In the genomic region with DNA sequence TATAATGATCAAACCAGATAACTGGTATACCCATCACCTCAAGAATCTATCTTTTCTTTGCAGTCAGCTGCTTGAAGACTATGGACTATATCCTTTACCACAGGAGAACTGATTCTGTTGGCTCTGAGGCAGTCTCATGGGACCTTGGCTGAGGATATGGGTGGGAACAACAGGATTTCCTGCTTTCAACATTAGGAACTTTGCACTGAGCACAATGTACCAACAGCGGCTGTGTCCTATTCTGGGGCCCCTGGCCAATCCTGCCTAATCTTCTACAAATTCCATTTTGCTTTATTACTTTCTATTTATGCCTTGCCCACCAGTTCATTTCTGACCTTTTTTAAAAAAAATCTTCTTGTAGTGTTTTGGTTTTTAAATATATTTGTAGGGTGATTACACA, we compare ENCODE assay signal across 11 mouse cellular contexts. TPM values are rescaled to one million over a fixed set of nuclear protein-coding genes. Genes with fewer than 3 reads are reported as not detected.
A peak's percentile ranks its signal among the peaks of the same experiment; 100 is the strongest.
DNase-seq lines count a peak whose midpoint lies in the region; ATAC-seq and TF ChIP-seq lines count a peak whose summit lies in the region.
"Had no signal": no experiment of that assay in that cellular context is flagged by ENCODE, and none has a peak within 500 bp of the region (broad histone marks: within the 10 kb centered on the region; RNA-seq: fewer than 3 reads in every experiment).

No protein-coding gene starts in this region.

- H3K27me3 ChIP-seq in stomach, embryonic 15.5 days (replicated peaks): no peaks in the 10 kb centered on the region
- no peaks in the 10 kb centered on the region for H3K27me3 ChIP-seq in stomach, postnatal 0 days (ENCODE audit: control insufficient read depth, insufficient read depth, low read length)
- no peaks in the 10 kb centered on the region for H3K27me3 ChIP-seq in hindbrain, embryonic 11.5 days (ENCODE audit: control insufficient read depth, insufficient read depth, low read length)
- no peaks in the 10 kb centered on the region for H3K27me3 ChIP-seq in midbrain, embryonic 10.5 days (ENCODE audit: low read depth, poor library complexity, severe bottlenecking)
- H3K27me3 ChIP-seq: midbrain, embryonic 13.5 days had no signal

- H3K36me3 ChIP-seq in stomach, embryonic 15.5 days: no peaks in the 10 kb centered on the region
- H3K36me3 ChIP-seq in stomach, postnatal 0 days (ENCODE audit: control insufficient read depth, insufficient read depth, low read length): no peaks in the 10 kb centered on the region
- H3K36me3 ChIP-seq in hindbrain, embryonic 11.5 days (ENCODE audit: control insufficient read depth, insufficient read depth, low read length): no peaks in the 10 kb centered on the region
- no peaks in the 10 kb centered on the region for H3K36me3 ChIP-seq in midbrain, embryonic 10.5 days
- H3K36me3 ChIP-seq: midbrain, embryonic 13.5 days had no signal

- no peak for DNase-seq in stomach, postnatal 0 days (ENCODE audit: low spot score)
- DNase-seq in heart, postnatal 25 days (ENCODE audit: low spot score): peak; percentile 73
- peak; percentile 69 to 86 for DNase-seq in kidney, postnatal 36 days
- no peak for DNase-seq in hindbrain, embryonic 11.5 days (ENCODE audit: low spot score)
- DNase-seq in adipocyte (ENCODE audit: low spot score): no peak
- no peak for DNase-seq in midbrain, embryonic 10.5 days (ENCODE audit: low spot score)
- DNase-seq: cerebellum, adult 18-20 months; thymus, postnatal 4 days had no signal

- intact Hi-C loops in heart, postnatal 25 days (cut with DNase I): no loop called here

- H3K9me3 ChIP-seq in stomach, embryonic 15.5 days: no peaks in the 10 kb centered on the region
- no peaks in the 10 kb centered on the region for H3K9me3 ChIP-seq in stomach, postnatal 0 days (ENCODE audit: control insufficient read depth, low read length)
- H3K9me3 ChIP-seq in hindbrain, embryonic 11.5 days (ENCODE audit: control insufficient read depth, low read length): no peaks in the 10 kb centered on the region
- no peaks in the 10 kb centered on the region for H3K9me3 ChIP-seq in midbrain, embryonic 10.5 days (replicated peaks)
- H3K9me3 ChIP-seq: midbrain, embryonic 13.5 days had no signal

- TF ChIP-seq EP300 in stomach, postnatal 0 days (optimal IDR thresholded peaks at IDR 0.05): no peak

- no peak overlapping the region for H3K4me2 ChIP-seq in stomach, embryonic 15.5 days
- no peak overlapping the region for H3K4me2 ChIP-seq in stomach, postnatal 0 days (replicated peaks; ENCODE audit: low read depth)
- H3K4me2 ChIP-seq in hindbrain, embryonic 11.5 days (replicated peaks; ENCODE audit: low read depth, low read length): no peak overlapping the region
- H3K4me2 ChIP-seq: midbrain, embryonic 13.5 days had no signal

- ATAC-seq in stomach, embryonic 15.5 days (ENCODE audit: insufficient read depth, low FRiP score, low read depth): no peak
- no peak for ATAC-seq in stomach, postnatal 0 days (ENCODE audit: low FRiP score, low TSS enrichment)
- ATAC-seq in hindbrain, embryonic 11.5 days (ENCODE audit: low FRiP score): no peak
- no peak for ATAC-seq in erythroblast, adult 5-6 weeks (replicated peaks; ENCODE audit: low FRiP score, poor library complexity, severe bottlenecking)
- ATAC-seq: midbrain, embryonic 13.5 days had no signal

- H3K4me1 ChIP-seq in stomach, embryonic 15.5 days: no peaks in the 10 kb centered on the region
- H3K4me1 ChIP-seq in stomach, postnatal 0 days (replicated peaks; ENCODE audit: control insufficient read depth, insufficient read depth): no peaks in the 10 kb centered on the region
- no peaks in the 10 kb centered on the region for H3K4me1 ChIP-seq in hindbrain, embryonic 11.5 days (replicated peaks; ENCODE audit: control insufficient read depth, insufficient read depth, low read length)
- no peaks in the 10 kb centered on the region for H3K4me1 ChIP-seq in midbrain, embryonic 10.5 days
- H3K4me1 ChIP-seq: midbrain, embryonic 13.5 days had no signal

- no peak overlapping the region for H3K9ac ChIP-seq in stomach, embryonic 15.5 days
- no peak overlapping the region for H3K9ac ChIP-seq in stomach, postnatal 0 days (ENCODE audit: low read length)
- H3K9ac ChIP-seq in hindbrain, embryonic 11.5 days (ENCODE audit: low read depth, low read length): no peak overlapping the region
- H3K9ac ChIP-seq: midbrain, embryonic 13.5 days had no signal

- TF ChIP-seq CTCF in stomach, postnatal 0 days (IDR thresholded peaks at IDR 0.05; ENCODE audit: low read depth): no peak

- no peak overlapping the region for H3K4me3 ChIP-seq in stomach, embryonic 15.5 days (replicated peaks)
- no peak overlapping the region for H3K4me3 ChIP-seq in stomach, postnatal 0 days (ENCODE audit: low read depth, low read length)
- H3K4me3 ChIP-seq in hindbrain, embryonic 11.5 days (ENCODE audit: low read depth, low read length): no peak overlapping the region
- no peak overlapping the region for H3K4me3 ChIP-seq in midbrain, embryonic 10.5 days
- H3K4me3 ChIP-seq: midbrain, embryonic 13.5 days had no signal

- WGBS in stomach, embryonic 15.5 days: 76% methylated on average over 1 of the region's 1 CpGs
- WGBS in stomach, postnatal 0 days: 69% methylated on average over 1 of the region's 1 CpGs
- WGBS in hindbrain, embryonic 11.5 days: 90% methylated on average over 1 of the region's 1 CpGs
- WGBS in midbrain, embryonic 10.5 days: 95% methylated on average over 1 of the region's 1 CpGs

- peak overlapping the region; percentile 16; the same call in 1 of the 2 replicates for H3K27ac ChIP-seq in stomach, embryonic 15.5 days
- no peak overlapping the region for H3K27ac ChIP-seq in stomach, postnatal 0 days (replicated peaks)
- H3K27ac ChIP-seq in hindbrain, embryonic 11.5 days (ENCODE audit: low read depth, low read length): no peak overlapping the region
- H3K27ac ChIP-seq in midbrain, embryonic 10.5 days (replicated peaks): no peak overlapping the region
- H3K27ac ChIP-seq: midbrain, embryonic 13.5 days had no signal

RNA-seq across cellular contexts. Expression of a gene that starts 21.0 kb away (rescaled TPM):
- 23.8 and 26.6 TPM in 2 replicates for polyA plus RNA-seq in stomach, embryonic 15.5 days (2015; fragmentation: Nextera tagmentation; extraction: Ambion mirVana)
- polyA plus RNA-seq in stomach, postnatal 0 days (2015; fragmentation: Nextera tagmentation; extraction: Ambion mirVana): 17.1 and 20.3 TPM in 2 replicates
- total RNA-seq in heart, postnatal 25 days (2021): 10 to 100 TPM; 23.3 to 28.2 TPM
- 22.6 and 24.5 TPM in 2 replicates for polyA plus RNA-seq in hindbrain, embryonic 11.5 days (2014; fragmentation: Nextera tagmentation; extraction: Ambion mirVana)
- polyA plus RNA-seq in midbrain, embryonic 10.5 days (2016; fragmentation: Nextera tagmentation; extraction: Ambion mirVana): 17.4 and 18.9 TPM in 2 replicates
- 14.2 and 14.4 TPM in 2 replicates for total RNA-seq in erythroblast, adult 5-6 weeks (2015; ENCODE audit: low replicate concordance)
- total RNA-seq in erythroblast, adult 5-6 weeks (2017; ENCODE audit: low replicate concordance): 13.1 TPM in 2 replicates

Comparison
In these comparisons a context has a peak if more than half of its experiments do, and no peak if none do; other contexts are left out.
1. DNase-seq: peak in heart, postnatal 25 days (single experiment) and kidney, postnatal 36 days (2 of 2); none in stomach, postnatal 0 days (single experiment), hindbrain, embryonic 11.5 days (single experiment), adipocyte (single experiment) and midbrain, embryonic 10.5 days (single experiment).